Mouse (Mus musculus): ENCODE measurements at regions not wholly inside any gene's neighbourhood (a gene's known extent, or its start where the extent isn't known, plus 50 kb on each side); places are given as distances from the start of the nearest gene placed in this dataset.
A peak's percentile ranks its signal among the peaks of the same experiment; 100 is the strongest.

- H3K36me3 ChIP-seq (ENCODE audit: control insufficient read depth, insufficient read depth, low read length): no peaks in the 10 kb centered on the region
- H3K4me3 ChIP-seq (ENCODE audit: low read depth, low read length): no peak overlapping the region
- no peak overlapping the region for H3K9ac ChIP-seq (ENCODE audit: low read length)
- DNase-seq (ENCODE audit: low spot score) (peak; percentile 75), ATAC-seq (peak; percentile 48; the same call in 1 of the 2 replicates)
- H3K4me1 ChIP-seq (ENCODE audit: control insufficient read depth, insufficient read depth, low read length): no peaks in the 10 kb centered on the region
- H3K27ac ChIP-seq (ENCODE audit: low read depth, low read length): no peak overlapping the region
- 40% methylated on average over 13 of the region's 13 CpGs for WGBS
- no peaks in the 10 kb centered on the region for H3K27me3 ChIP-seq (replicated peaks; ENCODE audit: control insufficient read depth, insufficient read depth, low read length)
- H3K4me2 ChIP-seq (ENCODE audit: low read length): no peak overlapping the region
- no peaks in the 10 kb centered on the region for H3K9me3 ChIP-seq (replicated peaks; ENCODE audit: control insufficient read depth, low read length)
Measured at GRCm38 (mm10) chr1:34642304-34642893, 62.9 kb downstream of the Amer3 start.

GRCm38 (mm10) chr1:34653963-34654644, 74.6 kb downstream of the Amer3 start:
- no peaks in the 10 kb centered on the region for H3K36me3 ChIP-seq (ENCODE audit: control insufficient read depth, insufficient read depth, low read length)
- H3K4me3 ChIP-seq (ENCODE audit: low read depth, low read length): no peak overlapping the region
- WGBS: 93% methylated on average over 10 of the region's 10 CpGs
- ATAC-seq: no peak
- no peaks in the 10 kb centered on the region for H3K4me1 ChIP-seq (ENCODE audit: control insufficient read depth, insufficient read depth, low read length)
- no peak for DNase-seq (ENCODE audit: low spot score)
- H3K9me3 ChIP-seq (replicated peaks; ENCODE audit: control insufficient read depth, low read length): no peaks in the 10 kb centered on the region
- H3K27me3 ChIP-seq (replicated peaks; ENCODE audit: control insufficient read depth, insufficient read depth, low read length): no peaks in the 10 kb centered on the region
- no peak overlapping the region for H3K4me2 ChIP-seq (ENCODE audit: low read length)
- no peak overlapping the region for H3K27ac ChIP-seq (ENCODE audit: low read depth, low read length)
- no peak overlapping the region for H3K9ac ChIP-seq (ENCODE audit: low read length)

GRCm38 (mm10) chr1:34657481-34657880, 78.0 kb downstream of the Amer3 start:
- DNase-seq (ENCODE audit: low spot score): no peak
- Histone ChIP-seq H3K27me3 (replicated peaks; ENCODE audit: control insufficient read depth, insufficient read depth, low read length) (no peaks in the 10 kb centered on the region), H3K9me3 (replicated peaks; ENCODE audit: control insufficient read depth, low read length) (no peaks in the 10 kb centered on the region), H3K36me3 (ENCODE audit: control insufficient read depth, insufficient read depth, low read length) (no peaks in the 10 kb centered on the region), H3K4me3 (ENCODE audit: low read depth, low read length) (no peak overlapping the region), H3K27ac (ENCODE audit: low read depth, low read length) (no peak overlapping the region), H3K4me2 (ENCODE audit: low read length) (no peak overlapping the region), H3K4me1 (ENCODE audit: control insufficient read depth, insufficient read depth, low read length) (no peaks in the 10 kb centered on the region), H3K9ac (ENCODE audit: low read length) (no peak overlapping the region)
- ATAC-seq: no peak

GRCm38 (mm10) chr1:34663875-34664547, 84.6 kb downstream of the Amer3 start:
- peak overlapping the region; percentile 92 for H3K27ac ChIP-seq (ENCODE audit: low read depth, low read length)
- H3K27me3 ChIP-seq (replicated peaks; ENCODE audit: control insufficient read depth, insufficient read depth, low read length): no peaks in the 10 kb centered on the region
- WGBS: 42% methylated on average over 4 of the region's 4 CpGs
- peaks cover 19% of the 10 kb centered on the region for H3K4me1 ChIP-seq (ENCODE audit: control insufficient read depth, insufficient read depth, low read length)
- H3K36me3 ChIP-seq (ENCODE audit: control insufficient read depth, insufficient read depth, low read length): no peaks in the 10 kb centered on the region
- no peak overlapping the region for H3K9ac ChIP-seq (ENCODE audit: low read length)
- ATAC-seq (no peak), DNase-seq (ENCODE audit: low spot score) (peak; percentile 65)
- no peaks in the 10 kb centered on the region for H3K9me3 ChIP-seq (replicated peaks; ENCODE audit: control insufficient read depth, low read length)
- peak overlapping the region; percentile 8; the same call in 1 of the 2 replicates for H3K4me2 ChIP-seq (ENCODE audit: low read length)
- no peak overlapping the region for H3K4me3 ChIP-seq (ENCODE audit: low read depth, low read length)

GRCm38 (mm10) chr1:34664816-34665511, 85.5 kb downstream of the Amer3 start:
- Histone ChIP-seq H3K9ac (ENCODE audit: low read length) (0 out of 2 replicates have a peak overlapping the region, but pooled peaks have one; percentile 3), H3K27ac (ENCODE audit: low read depth, low read length) (peak overlapping the region; percentile 92), H3K27me3 (replicated peaks; ENCODE audit: control insufficient read depth, insufficient read depth, low read length) (no peaks in the 10 kb centered on the region), H3K36me3 (ENCODE audit: control insufficient read depth, insufficient read depth, low read length) (no peaks in the 10 kb centered on the region), H3K4me1 (ENCODE audit: control insufficient read depth, insufficient read depth, low read length) (peaks cover 19% of the 10 kb centered on the region), H3K4me3 (ENCODE audit: low read depth, low read length) (no peak overlapping the region), H3K9me3 (replicated peaks; ENCODE audit: control insufficient read depth, low read length) (no peaks in the 10 kb centered on the region), H3K4me2 (ENCODE audit: low read length) (peak overlapping the region; percentile 10; the same call in 1 of the 2 replicates)
- WGBS: 22% methylated on average over 11 of the region's 11 CpGs
- ATAC-seq (peak; percentile 82), DNase-seq (ENCODE audit: low spot score) (peak; percentile 96)

GRCm38 (mm10) chr1:34665512-34665854, 86.0 kb downstream of the Amer3 start:
- no peak for ATAC-seq
- Histone ChIP-seq H3K27ac (ENCODE audit: low read depth, low read length) (peak overlapping the region; percentile 92), H3K9me3 (replicated peaks; ENCODE audit: control insufficient read depth, low read length) (no peaks in the 10 kb centered on the region), H3K27me3 (replicated peaks; ENCODE audit: control insufficient read depth, insufficient read depth, low read length) (no peaks in the 10 kb centered on the region), H3K4me2 (ENCODE audit: low read length) (0 out of 2 replicates have a peak overlapping the region, but pooled peaks have one; percentile 5), H3K4me1 (ENCODE audit: control insufficient read depth, insufficient read depth, low read length) (peaks cover 19% of the 10 kb centered on the region), H3K9ac (ENCODE audit: low read length) (peak overlapping the region; percentile 25; the same call in 1 of the 2 replicates), H3K4me3 (ENCODE audit: low read depth, low read length) (no peak overlapping the region), H3K36me3 (ENCODE audit: control insufficient read depth, insufficient read depth, low read length) (no peaks in the 10 kb centered on the region)
- DNase-seq (ENCODE audit: low spot score): no peak
- WGBS: 26% methylated on average over 5 of the region's 5 CpGs

GRCm38 (mm10) chr1:34666226-34666662, 86.8 kb downstream of the Amer3 start:
- Histone ChIP-seq H3K9me3 (replicated peaks; ENCODE audit: control insufficient read depth, low read length) (no peaks in the 10 kb centered on the region), H3K4me2 (ENCODE audit: low read length) (no peak overlapping the region), H3K4me3 (ENCODE audit: low read depth, low read length) (no peak overlapping the region), H3K27me3 (replicated peaks; ENCODE audit: control insufficient read depth, insufficient read depth, low read length) (no peaks in the 10 kb centered on the region), H3K36me3 (ENCODE audit: control insufficient read depth, insufficient read depth, low read length) (no peaks in the 10 kb centered on the region), H3K9ac (ENCODE audit: low read length) (no peak overlapping the region; the same call in 1 of the 2 replicates), H3K27ac (ENCODE audit: low read depth, low read length) (peak overlapping the region; percentile 92), H3K4me1 (ENCODE audit: control insufficient read depth, insufficient read depth, low read length) (peaks cover 19% of the 10 kb centered on the region)
- 18% methylated on average over 13 of the region's 13 CpGs for WGBS
- DNase-seq (ENCODE audit: low spot score): peak; percentile 77
- ATAC-seq: peak; percentile 73

- H3K9ac ChIP-seq (ENCODE audit: low read length): no peak overlapping the region
- peaks cover 11% of the 10 kb centered on the region; the same call in 1 of the 2 replicates for H3K27me3 ChIP-seq (replicated peaks; ENCODE audit: control insufficient read depth, insufficient read depth, low read length)
- WGBS: 57% methylated on average over 12 of the region's 12 CpGs
- H3K27ac ChIP-seq (ENCODE audit: low read depth, low read length): no peak overlapping the region
- DNase-seq (ENCODE audit: low spot score): no peak
- ATAC-seq: no peak; the same call in 1 of the 2 replicates
- peaks cover 12% of the 10 kb centered on the region for H3K4me1 ChIP-seq (ENCODE audit: control insufficient read depth, insufficient read depth, low read length)
- H3K4me3 ChIP-seq (ENCODE audit: low read depth, low read length): no peak overlapping the region; the same call in 1 of the 2 replicates
- no peaks in the 10 kb centered on the region for H3K9me3 ChIP-seq (replicated peaks; ENCODE audit: control insufficient read depth, low read length)
- H3K4me2 ChIP-seq (ENCODE audit: low read length): peak overlapping the region; percentile 93
- no peaks in the 10 kb centered on the region for H3K36me3 ChIP-seq (ENCODE audit: control insufficient read depth, insufficient read depth, low read length)
Measured at GRCm38 (mm10) chr1:34677105-34677741, 97.8 kb downstream of the Amer3 start.
